Mouse (Mus musculus): ENCODE results near the gene Caps2.
"Not testable (repeated sequence)": the region's sequence is repeated elsewhere in the genome, so short reads cannot be mapped to it uniquely, and the experiment has no call there.

Caps2 gene

GRCm38 (mm10) chr10:112163168-112163766, at the start of gene Caps2:
Caps2 (plus strand) TSS chr10:112163621.
- no peak for DNase-seq (ENCODE audit: low read depth, low spot score)

GRCm38 (mm10) chr10:112125090-112125489, 38.3 kb upstream of the Caps2 start:
- not testable (repeated sequence) for DNase-seq (ENCODE audit: low read depth, low spot score)

- DNase-seq (ENCODE audit: low read depth, low spot score) = not testable (repeated sequence)
Observed at GRCm38 (mm10) chr10:112127682-112128230, 35.7 kb upstream of the Caps2 start.

GRCm38 (mm10) chr10:112132194-112132593, 31.2 kb upstream of the Caps2 start:
- DNase-seq (ENCODE audit: low read depth, low spot score) = no peak

DNA sequence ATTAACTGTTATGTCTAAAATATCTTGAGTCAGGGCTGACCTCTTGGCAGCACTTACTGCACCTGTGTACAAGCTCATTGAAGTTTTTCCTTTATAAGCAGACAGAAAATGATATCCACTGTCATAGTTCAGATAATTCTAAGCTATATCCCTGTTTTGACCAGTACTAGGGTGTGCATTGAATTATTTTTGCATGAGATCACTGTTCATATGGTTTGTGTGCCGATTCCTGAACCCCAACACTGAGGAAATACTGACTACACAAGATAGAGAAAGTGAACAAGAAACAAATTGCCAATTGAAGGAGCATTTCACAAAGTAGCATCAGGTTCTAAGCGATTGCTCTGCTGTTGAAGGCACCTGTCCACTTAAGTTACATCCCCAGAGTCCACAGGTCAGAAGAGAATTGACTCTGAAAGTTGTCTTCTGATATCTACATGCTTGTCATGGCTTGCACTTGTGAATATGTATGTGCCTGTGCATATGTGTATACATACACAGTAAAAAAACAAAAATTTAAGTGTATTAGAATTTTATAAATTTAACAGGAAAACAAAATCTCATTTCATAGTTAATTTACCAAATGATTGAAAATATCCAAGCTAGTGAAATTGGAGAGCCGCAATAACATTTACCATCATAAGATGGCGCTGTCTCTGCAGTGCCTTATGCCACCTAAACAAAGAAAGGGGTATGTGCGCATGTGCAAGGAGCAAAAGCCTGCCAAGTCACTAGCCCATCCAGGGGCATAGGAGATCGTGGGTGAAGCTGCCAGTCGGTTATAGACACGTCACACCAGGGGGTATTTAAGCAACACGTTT, 25.2 kb upstream of the Caps2 start:
- peak; percentile 61 for DNase-seq (ENCODE audit: low read depth, low spot score)

- no peak for DNase-seq (ENCODE audit: low read depth, low spot score)
Observed at GRCm38 (mm10) chr10:112138871-112139430, 24.5 kb upstream of the Caps2 start.

- no peak for DNase-seq (ENCODE audit: low read depth, low spot score)
Observed at GRCm38 (mm10) chr10:112139834-112140233, 23.6 kb upstream of the Caps2 start.

DNA sequence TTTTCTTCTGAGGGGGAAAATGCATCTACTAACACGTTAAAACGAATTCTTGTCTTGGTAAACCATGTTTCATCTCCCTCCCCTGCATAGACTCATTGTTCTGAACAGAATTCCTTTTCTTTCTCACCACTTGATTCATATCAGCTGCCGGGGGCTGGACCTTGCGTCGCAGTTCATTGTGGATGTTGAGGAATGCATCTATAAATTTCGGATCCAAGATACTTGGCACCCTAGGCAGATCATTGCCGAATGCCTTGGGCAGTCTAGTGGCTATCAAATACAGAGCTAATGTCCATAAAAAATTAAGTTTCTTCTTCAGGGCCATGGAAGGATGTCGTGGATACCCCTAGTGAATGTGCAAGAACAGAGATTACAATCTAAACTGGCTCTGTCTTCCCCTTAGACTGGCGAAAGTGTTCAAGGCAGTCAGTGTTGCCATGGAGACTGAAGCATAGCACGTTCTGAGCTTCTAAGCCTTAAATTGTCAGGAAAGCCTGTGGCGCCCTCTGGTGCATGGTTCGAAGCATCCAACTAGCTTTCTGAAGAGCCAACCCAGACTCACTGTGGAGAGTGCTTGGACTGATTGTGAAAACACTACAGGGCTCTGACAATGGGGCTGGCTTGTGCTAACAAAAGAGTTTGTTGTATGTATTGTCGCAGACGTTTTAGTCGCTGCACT, 3.4 kb upstream of the Caps2 start, which contains the start of gene Glipr1l3:
Gene Glipr1l3, minus strand, starts transcription at position 446 of the 679 bp plus-strand sequence.
- DNase-seq (ENCODE audit: low read depth, low spot score) = peak; percentile 72

DNA sequence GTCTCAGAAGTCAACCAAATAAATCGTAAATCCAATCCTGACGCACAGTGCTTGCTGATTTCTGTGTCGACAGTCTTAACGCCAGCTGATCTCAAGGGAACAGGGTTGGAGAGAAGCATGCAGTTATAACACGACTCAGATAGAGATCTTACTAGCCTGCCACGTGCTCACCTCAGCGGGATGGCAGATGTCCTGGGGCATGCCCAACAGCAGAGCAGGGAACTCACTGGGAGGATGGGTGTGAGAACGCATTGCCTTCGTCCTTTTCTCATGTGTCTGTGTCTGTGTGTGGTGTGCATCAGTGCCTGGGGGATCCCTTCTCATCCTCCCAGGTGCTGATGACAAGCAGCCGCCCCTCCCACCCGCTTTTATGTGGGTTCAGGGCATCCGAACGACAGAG, 13.6 kb downstream of the Caps2 start:
- DNase-seq (ENCODE audit: low read depth, low spot score) = not testable (repeated sequence)

DNA sequence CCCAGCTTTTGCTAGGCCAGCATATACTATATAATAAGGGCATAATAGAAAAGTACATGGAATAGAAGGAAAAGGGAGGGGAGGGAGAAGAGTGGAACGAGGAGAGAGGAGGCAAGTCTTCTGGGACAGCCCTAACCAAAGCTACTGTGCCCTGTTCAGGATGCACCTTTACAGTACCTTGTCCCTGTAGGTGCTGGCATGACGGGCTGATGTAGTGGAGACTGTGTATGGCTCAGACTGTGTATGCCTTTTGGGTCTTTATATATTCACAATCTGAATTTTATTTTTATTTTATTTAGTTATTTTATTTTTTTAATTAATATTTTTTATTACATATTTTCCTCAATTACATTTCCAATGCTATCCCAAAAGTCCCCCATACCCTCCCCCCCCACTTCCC, 30.5 kb downstream of the Caps2 start:
- not testable (repeated sequence) for DNase-seq (ENCODE audit: low read depth, low spot score)

- peak; percentile 35 for DNase-seq (ENCODE audit: low read depth, low spot score)
Observed at GRCm38 (mm10) chr10:112203463-112203862, 40.0 kb downstream of the Caps2 start.

GRCm38 (mm10) chr10:112227073-112227472, 63.7 kb downstream of the Caps2 start:
- DNase-seq (ENCODE audit: low read depth, low spot score) = no peak

DNA sequence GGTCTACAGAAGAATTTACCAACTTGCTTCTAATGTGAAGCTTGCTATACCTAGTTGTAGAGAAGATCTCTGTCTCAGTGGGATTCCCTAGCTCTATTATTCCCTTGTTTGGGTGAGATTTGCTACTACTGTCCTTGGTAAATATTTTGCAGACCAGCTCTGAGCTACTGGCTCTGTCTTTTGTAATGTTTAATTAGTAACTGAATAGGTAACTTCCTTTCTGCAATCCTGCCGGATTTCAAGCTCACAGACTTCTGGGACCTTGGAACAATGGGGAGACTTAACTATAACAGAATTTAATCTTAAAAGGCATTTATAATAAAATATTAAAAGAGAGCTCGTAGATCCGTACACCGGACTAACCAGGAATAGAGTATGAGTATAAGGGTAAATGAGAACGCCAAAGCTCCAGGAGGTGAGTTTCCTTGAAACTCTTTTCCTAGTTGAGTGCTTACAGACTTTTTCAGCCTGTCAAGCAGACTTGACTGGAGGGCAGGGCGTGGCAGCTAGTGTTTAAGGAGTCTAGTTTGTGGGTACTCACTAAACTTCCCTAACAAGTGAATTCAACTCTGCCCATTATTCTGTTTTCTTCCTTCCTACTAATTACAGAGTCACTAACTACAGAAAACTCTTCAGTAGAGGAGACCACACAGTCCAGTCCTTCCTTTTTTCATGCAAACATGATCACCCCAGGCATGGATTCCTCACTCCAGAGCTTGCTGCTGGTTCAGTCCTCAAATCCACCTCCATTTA, 65.8 kb downstream of the Caps2 start:
- not testable (repeated sequence) for DNase-seq (ENCODE audit: low read depth, low spot score)

DNA sequence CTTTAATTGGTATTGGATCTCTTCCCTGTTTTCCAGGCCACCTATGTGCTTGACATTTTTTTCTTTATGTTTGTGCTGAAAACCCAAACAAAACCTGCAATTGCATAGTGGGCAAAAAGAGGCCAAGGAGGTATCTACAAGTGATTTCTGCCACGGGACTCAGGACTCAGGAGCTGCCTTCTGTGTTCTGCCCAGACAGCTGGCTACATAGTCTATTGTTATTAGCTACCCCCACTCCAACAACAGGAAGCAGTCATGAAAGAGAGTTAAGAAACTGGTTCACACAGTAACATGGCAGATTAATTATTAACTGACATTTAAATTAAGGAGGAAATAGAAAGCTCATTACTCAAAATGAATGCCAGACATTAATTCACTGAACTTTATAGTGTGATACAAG, 69.3 kb downstream of the Caps2 start:
- not testable (repeated sequence) for DNase-seq (ENCODE audit: low read depth, low spot score)

DNA sequence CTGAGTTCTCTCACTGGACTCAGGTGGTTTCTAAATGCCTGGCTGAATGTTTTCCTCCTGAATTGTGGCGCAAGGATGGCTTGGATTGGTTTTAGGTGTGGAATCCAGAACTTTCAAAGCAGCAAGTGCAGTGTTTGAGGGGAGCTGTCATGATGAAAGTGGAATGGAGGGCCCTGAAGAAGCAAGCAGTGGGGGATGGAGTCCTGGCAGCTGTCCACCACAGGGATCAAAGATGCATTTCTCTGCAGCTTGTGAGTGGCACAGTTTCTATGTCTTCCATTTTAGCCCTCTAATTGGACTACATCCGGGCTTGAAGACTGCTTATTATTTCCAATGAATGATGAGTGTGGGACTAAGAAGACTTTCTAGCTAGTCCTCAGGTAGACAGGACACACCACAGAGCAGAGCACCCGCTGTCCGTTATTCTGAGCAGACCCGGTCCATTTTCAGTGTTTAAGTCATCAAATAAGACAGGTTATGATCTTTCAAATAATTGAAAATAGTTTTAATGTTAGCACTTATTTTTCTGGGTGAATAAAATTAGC, 72.0 kb downstream of the Caps2 start:
- not testable (repeated sequence) for DNase-seq (ENCODE audit: low read depth, low spot score)

- no peak for DNase-seq (ENCODE audit: low read depth, low spot score)
Observed at GRCm38 (mm10) chr10:112248273-112248672, 84.9 kb downstream of the Caps2 start.

- no peak for DNase-seq (ENCODE audit: low read depth, low spot score)
Observed at GRCm38 (mm10) chr10:112263467-112263866, 100.0 kb downstream of the Caps2 start.
